8 mouse cellular contexts compared by ENCODE assay signal in genomic region chr6:127149944-127150662, GRCm38 (mm10). TPM values are rescaled to one million over a fixed set of nuclear protein-coding genes. Genes with fewer than 3 reads are reported as not detected.
A peak's percentile ranks its signal among the peaks of the same experiment; 100 is the strongest.
DNase-seq lines count a peak whose midpoint lies in the region; ATAC-seq and TF ChIP-seq lines count a peak whose summit lies in the region.

No protein-coding gene starts in this region.

- H3K4me3 ChIP-seq in forebrain, embryonic 14.5 days (ENCODE audit: low read depth, low read length) = peak overlapping the region; percentile 56
- peak overlapping the region; percentile 92 for H3K4me3 ChIP-seq in intestine, embryonic 14.5 days (ENCODE audit: low read depth, low read length)
- H3K4me3 ChIP-seq in small intestine, adult 2 months (ENCODE audit: low read depth, low read length) = peak overlapping the region; percentile 82

- H3K4me2 ChIP-seq in forebrain, embryonic 14.5 days (ENCODE audit: low read length) = peak overlapping the region; percentile 76
- peak overlapping the region; percentile 93 for H3K4me2 ChIP-seq in intestine, embryonic 14.5 days (ENCODE audit: low read length)

- peaks cover 28% of the 10 kb centered on the region for H3K4me1 ChIP-seq in forebrain, embryonic 14.5 days (ENCODE audit: control insufficient read depth, insufficient read depth, low read length)
- peaks cover 34% of the 10 kb centered on the region for H3K4me1 ChIP-seq in intestine, embryonic 14.5 days (replicated peaks; ENCODE audit: control insufficient read depth, insufficient read depth, low read length)
- H3K4me1 ChIP-seq in small intestine, adult 2 months (ENCODE audit: control insufficient read depth, insufficient read depth, insufficient read length, low read length) = peaks cover 29% of the 10 kb centered on the region

- intact Hi-C loops in left cerebral cortex, postnatal 14 days (cut with DNase I) = loop anchor here (2.0 to 5.0 kb wide), 3 partner anchors 117 to 297 kb away; partner anchors contain the start of gene Parp11

- WGBS in forebrain, embryonic 14.5 days = 0% methylated on average over 38 of the region's 38 CpGs
- under 1% methylated on average over 38 of the region's 38 CpGs for WGBS in intestine, embryonic 14.5 days
- WGBS in small intestine, adult 2 months = under 1% methylated on average over 38 of the region's 38 CpGs

- peak overlapping the region; percentile 91 for H3K9ac ChIP-seq in forebrain, embryonic 14.5 days (ENCODE audit: low read length)
- peak overlapping the region; percentile 97 for H3K9ac ChIP-seq in intestine, embryonic 14.5 days (ENCODE audit: low read length)

- peaks cover 21% of the 10 kb centered on the region for H3K36me3 ChIP-seq in forebrain, embryonic 14.5 days (ENCODE audit: control insufficient read depth, insufficient read depth, low read length)
- peaks cover 28% of the 10 kb centered on the region for H3K36me3 ChIP-seq in intestine, embryonic 14.5 days (ENCODE audit: control insufficient read depth, insufficient read depth, low read length)
- H3K36me3 ChIP-seq in small intestine, adult 2 months (ENCODE audit: control insufficient read depth, insufficient read depth, low read length) = peaks cover 8% of the 10 kb centered on the region

- TF ChIP-seq CTCF in small intestine, adult 2 months (IDR thresholded peaks at IDR 0.05; ENCODE audit: extremely low read depth, insufficient read length, insufficient replicate concordance, low read depth, low read length) = no peak

- no peak for TF ChIP-seq POLR2A in small intestine, adult 2 months (IDR thresholded peaks at IDR 0.05; ENCODE audit: low read depth, low read length)

- no peaks in the 10 kb centered on the region for H3K9me3 ChIP-seq in forebrain, embryonic 14.5 days (replicated peaks; ENCODE audit: control insufficient read depth, low read length)
- H3K9me3 ChIP-seq in intestine, embryonic 14.5 days (ENCODE audit: control insufficient read depth, low read length) = no peaks in the 10 kb centered on the region

- peaks cover 21% of the 10 kb centered on the region for H3K27me3 ChIP-seq in forebrain, embryonic 14.5 days (replicated peaks; ENCODE audit: control insufficient read depth, insufficient read depth, low read length)
- no peaks in the 10 kb centered on the region for H3K27me3 ChIP-seq in intestine, embryonic 14.5 days (replicated peaks; ENCODE audit: control insufficient read depth, insufficient read depth, low read length)
- H3K27me3 ChIP-seq in small intestine, adult 2 months (ENCODE audit: control insufficient read depth, insufficient read depth, low read length) = peaks cover 19% of the 10 kb centered on the region

- DNase-seq in left cerebral cortex, postnatal 14 days (ENCODE audit: low spot score in 2 of 2) = peak; percentile 44 to 64
- DNase-seq in left cerebral cortex, adult 9 months (ENCODE audit: low spot score in 2 of 2) = no peak
- peak; percentile 41 for DNase-seq in ZHBTc4 (ENCODE audit: low read depth, low spot score)
- peak; percentile 63 for DNase-seq in forebrain, embryonic 14.5 days (ENCODE audit: low spot score)
- DNase-seq in intestine, embryonic 14.5 days (ENCODE audit: low spot score) = peak; percentile 83
- peak; percentile 49 for DNase-seq in lung, postnatal 10 days

- no peak for ATAC-seq in forebrain, embryonic 14.5 days
- ATAC-seq in intestine, embryonic 14.5 days (replicated peaks; ENCODE audit: low FRiP score, low TSS enrichment, low read depth) = no peak
- ATAC-seq in granulocyte monocyte progenitor cell, adult 5-6 weeks (replicated peaks; ENCODE audit: poor library complexity, severe bottlenecking) = no peak

- peak overlapping the region; percentile 69 for H3K27ac ChIP-seq in forebrain, embryonic 14.5 days (ENCODE audit: low read depth, low read length)
- peak overlapping the region; percentile 95 for H3K27ac ChIP-seq in intestine, embryonic 14.5 days (ENCODE audit: low read depth)
- peak overlapping the region; percentile 42 for H3K27ac ChIP-seq in small intestine, adult 2 months (ENCODE audit: insufficient read depth, low read depth, low read length)

RNA-seq across cellular contexts. Expression of gene Ccnd2, which starts 1.9 kb away (rescaled TPM):
- total RNA-seq in left cerebral cortex, postnatal 14 days (2021) = 100 to 1,000 TPM; 102 to 106 TPM
- 1,278 and 1,343 TPM in 2 replicates for polyA plus RNA-seq in forebrain, embryonic 14.5 days (2014; fragmentation: Nextera tagmentation; extraction: Ambion mirVana)
- polyA plus RNA-seq in intestine, embryonic 14.5 days (2014; fragmentation: Nextera tagmentation; extraction: Ambion mirVana) = 1,100 and 1,123 TPM in 2 replicates
- polyA plus RNA-seq in small intestine, adult 2 months (2012; rRNA removed) = 17.5 and 42.9 TPM in 2 replicates
- total RNA-seq in granulocyte monocyte progenitor cell, adult 5-6 weeks (2014; fragmentation: Nextera tagmentation) = 125 and 390 TPM in 2 replicates
- total RNA-seq in granulocyte monocyte progenitor cell, adult 5-6 weeks (2017) = 51.6 and 54.8 TPM in 2 replicates

RNA-seq across cellular contexts. Expression of gene Tigar, which starts 40.7 kb away (rescaled TPM):
- 10 to 100 TPM; 24.7 to 25.5 TPM for total RNA-seq in left cerebral cortex, postnatal 14 days (2021)
- polyA plus RNA-seq in forebrain, embryonic 14.5 days (2014; fragmentation: Nextera tagmentation; extraction: Ambion mirVana) = 7.4 and 8.1 TPM in 2 replicates
- 4.4 and 5.3 TPM in 2 replicates for polyA plus RNA-seq in intestine, embryonic 14.5 days (2014; fragmentation: Nextera tagmentation; extraction: Ambion mirVana)
- 1.3 and 1.7 TPM in 2 replicates for polyA plus RNA-seq in small intestine, adult 2 months (2012; rRNA removed)
- 10.7 and 11.6 TPM in 2 replicates for total RNA-seq in granulocyte monocyte progenitor cell, adult 5-6 weeks (2014; fragmentation: Nextera tagmentation)
- total RNA-seq in granulocyte monocyte progenitor cell, adult 5-6 weeks (2017) = 12.8 and 18.5 TPM in 2 replicates

Comparison
In these comparisons a context has a peak if more than half of its experiments do, and no peak if none do; other contexts are left out.
1. DNase-seq: peak in left cerebral cortex, postnatal 14 days (2 of 2), ZHBTc4 (single experiment), forebrain, embryonic 14.5 days (single experiment), intestine, embryonic 14.5 days (single experiment) and lung, postnatal 10 days (single experiment); none in left cerebral cortex, adult 9 months (0 of 2).
2. H3K27ac ChIP-seq: peak in every context shown above with its lines; median percentile 95 in intestine, embryonic 14.5 days; 69 in forebrain, embryonic 14.5 days; 42 in small intestine, adult 2 months.
3. RNA of gene Ccnd2, which starts 1.9 kb away (polyA plus RNA-seq): 1,278 to 1,343 TPM in forebrain, embryonic 14.5 days and 1,100 to 1,123 TPM in intestine, embryonic 14.5 days; 17.5 to 42.9 TPM in small intestine, adult 2 months; every median in the first group is over 10 times any median in the second.
4. Peak in every context shown above with its lines, with median percentiles within 50 percentile points of each other: H3K4me3 ChIP-seq.